8 mouse cellular contexts compared by ENCODE assay signal in genomic region chr7:67444523-67444942, GRCm38 (mm10).
A peak's percentile ranks its signal among the peaks of the same experiment; 100 is the strongest.
DNase-seq lines count a peak whose midpoint lies in the region; TF ChIP-seq lines count a peak whose summit lies in the region.

No protein-coding gene starts in this region.

- TF ChIP-seq CTCF in cerebellum, adult 2 months (IDR thresholded peaks at IDR 0.05; ENCODE audit: borderline replicate concordance, insufficient read depth, low read depth, low read length): no peak

- DNase-seq in embryo, embryonic 10 days (ENCODE audit: low spot score): peak; percentile 36
- no peak for DNase-seq in embryo, embryonic 9.5 days (ENCODE audit: extremely low spot score)
- DNase-seq in A20 (ENCODE audit: low read depth, low spot score): peak; percentile 42
- DNase-seq in gastrocnemius, adult 18-20 months (ENCODE audit: low spot score): peak; percentile 86
- peak; percentile 57 to 63 for DNase-seq in thymus, postnatal 10 days (ENCODE audit: low spot score in 2 of 2)
- no peak for DNase-seq in cerebellum, adult 2 months
- no peak for DNase-seq in left cerebral cortex, adult 9 months (ENCODE audit: low spot score in 2 of 2)

- no peaks in the 10 kb centered on the region for H3K36me3 ChIP-seq in megakaryocyte, embryonic 14.5 days (replicated peaks; ENCODE audit: low read length)

- H3K4me1 ChIP-seq in megakaryocyte, embryonic 14.5 days: peaks cover 43% of the 10 kb centered on the region
- peaks cover 16% of the 10 kb centered on the region for H3K4me1 ChIP-seq in cerebellum, adult 2 months (ENCODE audit: control insufficient read depth, insufficient read depth, low read length)

- peak overlapping the region; percentile 43 for H3K4me3 ChIP-seq in megakaryocyte, embryonic 14.5 days (replicated peaks)
- no peak overlapping the region for H3K4me3 ChIP-seq in cerebellum, adult 2 months (replicated peaks; ENCODE audit: insufficient read depth, low read depth, low read length)

- WGBS in cerebellum, adult 2 months: 70% methylated on average over 3 of the region's 3 CpGs

- no peak overlapping the region for H3K27ac ChIP-seq in cerebellum, adult 2 months (ENCODE audit: insufficient read depth, low read length)

- H3K27me3 ChIP-seq in megakaryocyte, embryonic 14.5 days (replicated peaks): peaks cover 30% of the 10 kb centered on the region
- no peaks in the 10 kb centered on the region for H3K27me3 ChIP-seq in cerebellum, adult 2 months (ENCODE audit: control insufficient read depth, insufficient read depth, low read length)

- TF ChIP-seq POLR2A in cerebellum, adult 2 months (IDR thresholded peaks at IDR 0.05; ENCODE audit: borderline replicate concordance, insufficient read depth, low read length): no peak

- peaks cover 11% of the 10 kb centered on the region for H3K9me3 ChIP-seq in megakaryocyte, embryonic 14.5 days

Comparison
In these comparisons a context has a peak if more than half of its experiments do, and no peak if none do; other contexts are left out.
1. DNase-seq: peak in embryo, embryonic 10 days (single experiment), A20 (single experiment), gastrocnemius, adult 18-20 months (single experiment) and thymus, postnatal 10 days (2 of 2); none in embryo, embryonic 9.5 days (single experiment), cerebellum, adult 2 months (0 of 2) and left cerebral cortex, adult 9 months (0 of 2).